Comparison of ENCODE assay signal across 20 mouse cellular contexts in genomic region chr2:38650340-38650739, GRCm38 (mm10). TPM values are rescaled to one million over a fixed set of nuclear protein-coding genes. Genes with fewer than 3 reads are reported as not detected.
DNase-seq lines count a peak whose midpoint lies in the region; ATAC-seq and TF ChIP-seq lines count a peak whose summit lies in the region.
"Had no signal": no experiment of that assay in that cellular context is flagged by ENCODE, and none has a peak within 500 bp of the region (broad histone marks: within the 10 kb centered on the region; RNA-seq: fewer than 3 reads in every experiment).

No protein-coding gene starts in this region.

- no peaks in the 10 kb centered on the region for H3K27me3 ChIP-seq in heart, embryonic 12.5 days (replicated peaks)
- H3K27me3 ChIP-seq in limb, embryonic 14.5 days (ENCODE audit: control insufficient read depth, insufficient read depth, low read length): no peaks in the 10 kb centered on the region
- no peaks in the 10 kb centered on the region for H3K27me3 ChIP-seq in midbrain, embryonic 15.5 days (replicated peaks)
- H3K27me3 ChIP-seq: forebrain, embryonic 13.5 days; forebrain, embryonic 15.5 days; Patski had no signal

- no peak overlapping the region for H3K4me2 ChIP-seq in heart, embryonic 12.5 days
- no peak overlapping the region for H3K4me2 ChIP-seq in limb, embryonic 14.5 days (replicated peaks; ENCODE audit: low read depth, low read length, severe bottlenecking)
- no peak overlapping the region for H3K4me2 ChIP-seq in midbrain, embryonic 15.5 days
- H3K4me2 ChIP-seq: embryonic facial prominence, embryonic 12.5 days; forebrain, embryonic 13.5 days; forebrain, embryonic 15.5 days had no signal

- no peak for ATAC-seq in heart, embryonic 12.5 days (ENCODE audit: insufficient number of reproducible peaks, low FRiP score)
- ATAC-seq in limb, embryonic 14.5 days (ENCODE audit: low FRiP score, low read depth): no peak
- no peak for ATAC-seq in midbrain, embryonic 15.5 days (replicated peaks)
- ATAC-seq: activated CD4-positive, CD25-positive, alpha-beta regulatory T cell, adult 4 months; forebrain, embryonic 13.5 days; forebrain, embryonic 15.5 days; forebrain, postnatal 0 days; Patski had no signal

- H3K36me3 ChIP-seq in heart, embryonic 12.5 days: no peaks in the 10 kb centered on the region
- no peaks in the 10 kb centered on the region for H3K36me3 ChIP-seq in limb, embryonic 14.5 days (ENCODE audit: control insufficient read depth, insufficient read depth, low read length)
- no peaks in the 10 kb centered on the region for H3K36me3 ChIP-seq in midbrain, embryonic 15.5 days (replicated peaks)
- H3K36me3 ChIP-seq: embryonic facial prominence, embryonic 10.5 days; embryonic facial prominence, embryonic 12.5 days; forebrain, embryonic 15.5 days had no signal

- H3K4me1 ChIP-seq in heart, embryonic 12.5 days (replicated peaks): peaks cover 6% of the 10 kb centered on the region
- H3K4me1 ChIP-seq in limb, embryonic 14.5 days (ENCODE audit: control insufficient read depth, insufficient read depth, low read length): peaks cover 9% of the 10 kb centered on the region; the same call in 1 of the 2 replicates
- peaks cover 10% of the 10 kb centered on the region for H3K4me1 ChIP-seq in midbrain, embryonic 15.5 days
- H3K4me1 ChIP-seq: embryonic facial prominence, embryonic 12.5 days had no signal

- peak; percentile 44 for DNase-seq in heart, adult 11 months
- peak; percentile 51 for DNase-seq in 3T3-L1 (ENCODE audit: low read depth, low spot score)
- peak; percentile 6 for DNase-seq in limb, embryonic 14.5 days (ENCODE audit: low spot score)
- DNase-seq: adrenal gland, adult 8-10 months; adrenal gland, postnatal 14 days; adrenal gland, postnatal 36 days; cerebellum, adult 11-12 months; cerebellum, adult 2 months; cerebellum, adult 9-10 months; cerebellum, postnatal 10 days; cerebellum, postnatal 25 days; forebrain, postnatal 0 days had no signal

- 80% methylated on average over 1 of the region's 1 CpGs for WGBS in heart, embryonic 12.5 days
- 28% methylated on average over 1 of the region's 1 CpGs for WGBS in limb, embryonic 14.5 days
- WGBS in midbrain, embryonic 15.5 days: 90% methylated on average over 1 of the region's 1 CpGs

- H3K4me3 ChIP-seq in heart, embryonic 12.5 days: no peak overlapping the region
- no peak overlapping the region for H3K4me3 ChIP-seq in limb, embryonic 14.5 days (replicated peaks; ENCODE audit: low read length)
- H3K4me3 ChIP-seq in midbrain, embryonic 15.5 days: no peak overlapping the region
- H3K4me3 ChIP-seq: embryonic facial prominence, embryonic 10.5 days; embryonic facial prominence, embryonic 12.5 days; forebrain, embryonic 13.5 days; forebrain, embryonic 15.5 days had no signal

- no peak overlapping the region for H3K27ac ChIP-seq in heart, embryonic 12.5 days (ENCODE audit: poor library complexity, severe bottlenecking)
- H3K27ac ChIP-seq in limb, embryonic 14.5 days (replicated peaks; ENCODE audit: low read depth, low read length): no peak overlapping the region
- no peak overlapping the region for H3K27ac ChIP-seq in midbrain, embryonic 15.5 days
- H3K27ac ChIP-seq: embryonic facial prominence, embryonic 10.5 days; embryonic facial prominence, embryonic 12.5 days; forebrain, embryonic 13.5 days; forebrain, embryonic 15.5 days had no signal

- TF ChIP-seq POLR2A in limb, embryonic 14.5 days (IDR thresholded peaks at IDR 0.05; ENCODE audit: borderline replicate concordance, extremely low read depth, insufficient read depth, insufficient read length): no peak

- no peaks in the 10 kb centered on the region; the same call in 1 of the 2 replicates for H3K9me3 ChIP-seq in heart, embryonic 12.5 days (replicated peaks)
- no peaks in the 10 kb centered on the region for H3K9me3 ChIP-seq in limb, embryonic 14.5 days (ENCODE audit: control insufficient read depth, low read length)
- no peaks in the 10 kb centered on the region for H3K9me3 ChIP-seq in midbrain, embryonic 15.5 days
- H3K9me3 ChIP-seq: embryonic facial prominence, embryonic 12.5 days; forebrain, embryonic 13.5 days; forebrain, embryonic 15.5 days had no signal

- H3K9ac ChIP-seq in heart, embryonic 12.5 days: no peak overlapping the region
- H3K9ac ChIP-seq in limb, embryonic 14.5 days (ENCODE audit: low read depth, low read length, severe bottlenecking): no peak overlapping the region
- H3K9ac ChIP-seq in midbrain, embryonic 15.5 days: no peak overlapping the region
- H3K9ac ChIP-seq: embryonic facial prominence, embryonic 12.5 days; forebrain, embryonic 13.5 days; forebrain, embryonic 15.5 days; forebrain, postnatal 0 days had no signal

RNA-seq across cellular contexts. Expression of gene Psmb7, which starts 6.5 kb away (rescaled TPM):
- polyA plus RNA-seq in heart, embryonic 12.5 days (2016; fragmentation: Nextera tagmentation; extraction: Ambion mirVana): 211 and 213 TPM in 2 replicates
- polyA plus RNA-seq in limb, embryonic 14.5 days (2012; rRNA removed): 202 and 265 TPM in 2 replicates
- polyA plus RNA-seq in limb, embryonic 14.5 days (2014; fragmentation: Nextera tagmentation; extraction: Ambion mirVana): 240 and 253 TPM in 2 replicates
- polyA plus RNA-seq in midbrain, embryonic 15.5 days (2015; fragmentation: Nextera tagmentation; extraction: Ambion mirVana): 260 and 270 TPM in 2 replicates
